ENCODE assay signal across 10 mouse cellular contexts in the genomic region with DNA sequence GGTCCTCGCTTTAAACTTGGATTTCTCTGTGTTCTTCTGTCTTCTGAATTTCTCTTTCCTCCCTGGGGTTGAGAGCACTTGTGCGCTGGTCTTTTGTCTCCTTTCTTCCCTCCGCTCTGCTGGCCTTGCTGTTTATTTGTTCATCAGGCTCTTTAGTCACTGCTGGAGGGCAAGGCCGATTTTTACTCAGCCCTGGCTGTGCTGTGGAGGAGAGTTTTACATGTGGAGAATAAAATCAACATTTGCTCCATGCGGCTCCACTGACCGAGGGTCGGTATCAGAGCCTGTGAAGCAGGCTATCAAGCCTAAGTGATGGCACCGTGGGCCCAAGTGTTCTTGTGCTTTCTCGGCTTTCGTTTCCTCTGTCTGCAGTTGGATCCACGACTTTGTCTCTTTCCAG. TPM values are rescaled to one million over a fixed set of nuclear protein-coding genes. Genes with fewer than 3 reads are reported as not detected.
DNase-seq lines count a peak whose midpoint lies in the region; ATAC-seq lines count a peak whose summit lies in the region.
"Had no signal": no experiment of that assay in that cellular context is flagged by ENCODE, and none has a peak within 500 bp of the region (broad histone marks: within the 10 kb centered on the region; RNA-seq: fewer than 3 reads in every experiment).

No protein-coding gene starts in this region.

- no peaks in the 10 kb centered on the region for H3K9me3 ChIP-seq in lung, embryonic 16.5 days (ENCODE audit: control insufficient read depth, low read length)
- no peaks in the 10 kb centered on the region for H3K9me3 ChIP-seq in hindbrain, embryonic 14.5 days (ENCODE audit: control insufficient read depth, low read length)
- no peaks in the 10 kb centered on the region for H3K9me3 ChIP-seq in neural tube, embryonic 14.5 days (ENCODE audit: control insufficient read depth, low read length)
- H3K9me3 ChIP-seq: limb, embryonic 15.5 days had no signal

- no peak overlapping the region for H3K4me3 ChIP-seq in lung, embryonic 16.5 days (ENCODE audit: low read length)
- H3K4me3 ChIP-seq in hindbrain, embryonic 14.5 days (replicated peaks; ENCODE audit: low read length), result no peak overlapping the region
- no peak overlapping the region for H3K4me3 ChIP-seq in neural tube, embryonic 14.5 days (ENCODE audit: low read depth, low read length)
- H3K4me3 ChIP-seq: limb, embryonic 15.5 days; myocyte had no signal

- DNase-seq in lung, adult 18-20 months, result no peak
- DNase-seq in embryo, embryonic 10.5 days (ENCODE audit: low spot score), result peak; percentile 44
- peak; percentile 58 for DNase-seq in hindbrain, embryonic 14.5 days (ENCODE audit: low spot score)
- no peak for DNase-seq in kidney, adult 18-20 months

- H3K4me1 ChIP-seq in lung, embryonic 16.5 days (replicated peaks; ENCODE audit: control insufficient read depth, insufficient read depth, low read length), result no peaks in the 10 kb centered on the region
- peaks cover 25% of the 10 kb centered on the region for H3K4me1 ChIP-seq in hindbrain, embryonic 14.5 days (replicated peaks; ENCODE audit: control insufficient read depth, insufficient read depth, low read length)
- H3K4me1 ChIP-seq in neural tube, embryonic 14.5 days (ENCODE audit: control insufficient read depth, insufficient read depth, low read length), result peaks cover 3% of the 10 kb centered on the region
- H3K4me1 ChIP-seq: limb, embryonic 15.5 days had no signal

- H3K27me3 ChIP-seq in lung, embryonic 16.5 days (ENCODE audit: control insufficient read depth, insufficient read depth, low read depth, low read length), result no peaks in the 10 kb centered on the region
- H3K27me3 ChIP-seq in hindbrain, embryonic 14.5 days (ENCODE audit: control insufficient read depth, insufficient read depth, low read length), result no peaks in the 10 kb centered on the region
- H3K27me3 ChIP-seq in neural tube, embryonic 14.5 days (ENCODE audit: control insufficient read depth, insufficient read depth, low read length), result no peaks in the 10 kb centered on the region
- H3K27me3 ChIP-seq: limb, embryonic 15.5 days had no signal

- no peaks in the 10 kb centered on the region for H3K36me3 ChIP-seq in lung, embryonic 16.5 days (ENCODE audit: control insufficient read depth, insufficient read depth, low read length)
- no peaks in the 10 kb centered on the region for H3K36me3 ChIP-seq in hindbrain, embryonic 14.5 days (replicated peaks; ENCODE audit: control insufficient read depth, insufficient read depth)
- H3K36me3 ChIP-seq in neural tube, embryonic 14.5 days (ENCODE audit: control insufficient read depth, insufficient read depth, low read length), result no peaks in the 10 kb centered on the region
- H3K36me3 ChIP-seq: limb, embryonic 15.5 days had no signal

- no peak overlapping the region for H3K4me2 ChIP-seq in lung, embryonic 16.5 days (ENCODE audit: low read depth, low read length)
- H3K4me2 ChIP-seq in hindbrain, embryonic 14.5 days (replicated peaks), result peak overlapping the region; percentile 27
- H3K4me2 ChIP-seq in neural tube, embryonic 14.5 days (ENCODE audit: low read depth, low read length), result peak overlapping the region; percentile 35; the same call in 1 of the 2 replicates
- H3K4me2 ChIP-seq: limb, embryonic 15.5 days had no signal

- no peak for ATAC-seq in lung, embryonic 16.5 days (ENCODE audit: low read depth)
- peak; percentile 58; the same call in 1 of the 2 replicates for ATAC-seq in hindbrain, embryonic 14.5 days (ENCODE audit: low FRiP score)
- peak; percentile 25; the same call in 1 of the 2 replicates for ATAC-seq in neural tube, embryonic 14.5 days (ENCODE audit: low read depth)
- ATAC-seq in frontal cortex, adult (ENCODE audit: low TSS enrichment), result no peak
- ATAC-seq in erythroid progenitor cell, adult 5-6 weeks (replicated peaks; ENCODE audit: low FRiP score, poor library complexity, severe bottlenecking), result no peak

- H3K9ac ChIP-seq in lung, embryonic 16.5 days (ENCODE audit: low read length), result 0 out of 2 replicates have a peak overlapping the region, but pooled peaks have one; percentile 28
- H3K9ac ChIP-seq in hindbrain, embryonic 14.5 days, result peak overlapping the region; percentile 18
- H3K9ac ChIP-seq in neural tube, embryonic 14.5 days (replicated peaks; ENCODE audit: low read depth, low read length), result peak overlapping the region; percentile 39; the same call in 1 of the 2 replicates
- H3K9ac ChIP-seq: limb, embryonic 15.5 days had no signal

- WGBS in lung, embryonic 16.5 days, result 30% methylated on average over 11 of the region's 11 CpGs
- WGBS in hindbrain, embryonic 14.5 days, result 24% methylated on average over 11 of the region's 11 CpGs
- WGBS in neural tube, embryonic 14.5 days, result 28% methylated on average over 11 of the region's 11 CpGs

- H3K27ac ChIP-seq in lung, embryonic 16.5 days (ENCODE audit: low read length), result no peak overlapping the region
- peak overlapping the region; percentile 69 for H3K27ac ChIP-seq in hindbrain, embryonic 14.5 days
- H3K27ac ChIP-seq in neural tube, embryonic 14.5 days (ENCODE audit: low read depth, low read length), result peak overlapping the region; percentile 60
- H3K27ac ChIP-seq: limb, embryonic 15.5 days had no signal

RNA-seq across cellular contexts. Expression of a gene that starts 13.4 kb away (rescaled TPM):
- polyA plus RNA-seq in lung, embryonic 16.5 days (2015; fragmentation: Nextera tagmentation; extraction: Ambion mirVana), result 26.6 and 30.3 TPM in 2 replicates
- polyA plus RNA-seq in hindbrain, embryonic 14.5 days (2014; fragmentation: Nextera tagmentation; extraction: Ambion mirVana), result 55.8 and 60.8 TPM in 2 replicates
- 56.6 and 58.9 TPM in 2 replicates for polyA plus RNA-seq in neural tube, embryonic 14.5 days (2014; fragmentation: Nextera tagmentation; extraction: Ambion mirVana)
- total RNA-seq in erythroid progenitor cell, adult 5-6 weeks (2015; ENCODE audit: low replicate concordance), result 13.0 and 14.1 TPM in 2 replicates
- total RNA-seq in erythroid progenitor cell, adult 5-6 weeks (2017; ENCODE audit: low replicate concordance), result 10.8 and 20.7 TPM in 2 replicates

RNA-seq across cellular contexts. Expression of a gene that starts 13.5 kb away (rescaled TPM):
- 0.26 and 0.60 TPM in 2 replicates for polyA plus RNA-seq in lung, embryonic 16.5 days (2015; fragmentation: Nextera tagmentation; extraction: Ambion mirVana)
- polyA plus RNA-seq in hindbrain, embryonic 14.5 days (2014; fragmentation: Nextera tagmentation; extraction: Ambion mirVana), result 1.4 and 2.2 TPM in 2 replicates
- 1.2 and 1.4 TPM in 2 replicates for polyA plus RNA-seq in neural tube, embryonic 14.5 days (2014; fragmentation: Nextera tagmentation; extraction: Ambion mirVana)
- not detected in 2 replicates for total RNA-seq in erythroid progenitor cell, adult 5-6 weeks (2015; ENCODE audit: low replicate concordance)
- total RNA-seq in erythroid progenitor cell, adult 5-6 weeks (2017; ENCODE audit: low replicate concordance), result not detected in 2 replicates
- polyA plus RNA-seq: myocyte had no signal

Comparison
In these comparisons a context has a peak if more than half of its experiments do, and no peak if none do; other contexts are left out.
1. ATAC-seq: peak in hindbrain, embryonic 14.5 days (single experiment) and neural tube, embryonic 14.5 days (single experiment); none in lung, embryonic 16.5 days (single experiment), frontal cortex, adult (single experiment) and erythroid progenitor cell, adult 5-6 weeks (single experiment).
2. DNase-seq: peak in embryo, embryonic 10.5 days (single experiment) and hindbrain, embryonic 14.5 days (single experiment); none in lung, adult 18-20 months (0 of 2) and kidney, adult 18-20 months (single experiment).
3. Peak in every context shown above with its lines, with median percentiles within 50 percentile points of each other: H3K9ac ChIP-seq.